Mouse (Mus musculus) kidney, adult 11 months (tissue): ENCODE results near the gene Srsf2.
"Not testable (repeated sequence)": the region's sequence is repeated elsewhere in the genome, so short reads cannot be mapped to it uniquely, and the experiment has no call there.

Experiments
- DNase-seq: peaks from one replicate; pipeline ENCODE4 v3.0.0; 2022

Gene Srsf2

DNA sequence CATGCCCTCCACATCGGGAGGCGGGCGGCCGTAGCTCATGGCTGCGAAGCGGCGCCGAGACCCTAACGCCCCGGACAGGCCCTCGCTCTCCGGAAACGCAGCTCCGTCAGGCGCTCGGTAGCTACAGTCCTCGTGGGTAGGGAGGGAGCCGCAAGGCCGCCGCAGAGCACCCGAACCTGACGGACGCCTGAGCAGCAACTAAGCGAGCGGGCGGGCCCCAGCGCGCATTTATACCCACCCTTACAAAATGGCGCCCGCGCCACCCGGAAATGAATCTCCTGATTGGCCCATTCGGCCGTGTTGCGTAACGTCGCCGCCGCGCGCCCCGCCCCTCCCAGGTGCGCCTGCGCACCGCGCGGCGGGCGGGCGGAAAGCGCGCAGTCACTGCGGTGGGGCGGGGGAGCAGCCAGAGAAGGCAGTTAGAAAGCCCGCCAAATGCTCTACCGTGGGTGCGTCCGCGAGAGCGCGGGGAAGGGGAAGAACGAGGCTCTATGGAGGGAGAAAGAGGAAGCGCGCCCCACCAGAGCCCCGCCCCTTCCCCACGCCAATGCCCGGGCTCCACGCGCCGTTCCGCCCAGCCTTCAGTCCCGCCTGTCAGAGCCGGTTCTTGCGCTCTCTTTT is at the start of gene Srsf2:
Srsf2 (minus strand) TSS at position 204 of the 621 bp plus-strand sequence.
- DNase-seq: peak; percentile 94

DNA sequence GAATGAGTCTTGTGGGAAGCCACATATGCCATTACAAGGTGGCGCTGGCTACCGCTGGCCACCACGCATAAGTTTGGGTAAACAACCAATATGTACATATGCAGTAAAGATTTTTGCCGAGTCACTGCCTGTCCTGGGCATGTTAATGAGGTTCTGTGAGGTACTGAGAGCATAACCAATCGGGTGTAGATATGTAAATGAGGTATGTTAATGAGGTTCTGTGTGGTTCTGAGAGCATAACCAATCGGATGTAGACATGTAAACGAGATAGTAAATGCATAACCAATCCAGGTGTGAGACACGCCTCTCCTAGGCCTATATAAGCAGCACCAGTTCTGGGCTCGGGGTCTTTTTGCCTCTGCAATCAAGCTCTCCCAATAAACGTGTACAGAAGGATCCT is 49.7 kb upstream of the Srsf2 start:
- DNase-seq: not testable (repeated sequence)

DNA sequence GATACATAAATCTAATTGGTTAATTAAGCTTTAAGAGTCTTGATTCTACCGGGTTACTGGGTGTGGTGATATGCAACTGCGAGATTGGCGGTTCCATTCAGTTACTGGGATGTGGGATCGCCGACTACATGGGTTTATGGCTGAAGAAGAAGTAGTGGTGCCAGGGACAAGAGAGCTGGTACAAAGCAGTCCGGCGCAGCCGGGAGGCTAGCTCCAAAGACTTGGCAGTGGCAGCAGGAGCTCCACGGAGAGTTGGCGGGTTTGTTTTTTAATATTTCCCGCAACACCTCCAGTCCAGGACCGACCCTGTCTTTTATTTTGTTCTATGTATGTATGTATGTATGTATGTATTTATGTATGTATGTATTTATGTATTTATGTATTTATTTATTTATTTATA is 46.4 kb upstream of the Srsf2 start:
- DNase-seq: no peak

DNA sequence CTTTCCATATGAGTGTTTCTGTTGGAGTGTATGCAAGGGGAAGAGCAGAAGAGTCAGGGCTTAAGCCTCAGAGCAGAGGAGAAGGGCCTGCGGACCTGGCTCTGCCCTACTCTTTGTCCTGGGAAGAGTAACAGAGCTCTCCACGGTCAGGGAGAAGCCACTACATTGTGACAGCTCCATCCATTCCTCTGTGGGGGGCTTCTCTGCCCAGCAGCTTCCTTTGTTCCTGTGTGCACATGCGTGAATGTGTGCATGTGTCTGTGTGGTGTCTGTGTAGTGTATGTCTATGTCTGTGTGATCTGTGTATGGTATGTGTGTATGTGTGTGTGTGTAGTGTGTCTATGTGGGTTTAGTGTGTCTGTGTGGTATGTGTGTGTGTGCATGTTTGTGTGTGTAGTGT is 42.5 kb upstream of the Srsf2 start:
- DNase-seq: no peak

DNA sequence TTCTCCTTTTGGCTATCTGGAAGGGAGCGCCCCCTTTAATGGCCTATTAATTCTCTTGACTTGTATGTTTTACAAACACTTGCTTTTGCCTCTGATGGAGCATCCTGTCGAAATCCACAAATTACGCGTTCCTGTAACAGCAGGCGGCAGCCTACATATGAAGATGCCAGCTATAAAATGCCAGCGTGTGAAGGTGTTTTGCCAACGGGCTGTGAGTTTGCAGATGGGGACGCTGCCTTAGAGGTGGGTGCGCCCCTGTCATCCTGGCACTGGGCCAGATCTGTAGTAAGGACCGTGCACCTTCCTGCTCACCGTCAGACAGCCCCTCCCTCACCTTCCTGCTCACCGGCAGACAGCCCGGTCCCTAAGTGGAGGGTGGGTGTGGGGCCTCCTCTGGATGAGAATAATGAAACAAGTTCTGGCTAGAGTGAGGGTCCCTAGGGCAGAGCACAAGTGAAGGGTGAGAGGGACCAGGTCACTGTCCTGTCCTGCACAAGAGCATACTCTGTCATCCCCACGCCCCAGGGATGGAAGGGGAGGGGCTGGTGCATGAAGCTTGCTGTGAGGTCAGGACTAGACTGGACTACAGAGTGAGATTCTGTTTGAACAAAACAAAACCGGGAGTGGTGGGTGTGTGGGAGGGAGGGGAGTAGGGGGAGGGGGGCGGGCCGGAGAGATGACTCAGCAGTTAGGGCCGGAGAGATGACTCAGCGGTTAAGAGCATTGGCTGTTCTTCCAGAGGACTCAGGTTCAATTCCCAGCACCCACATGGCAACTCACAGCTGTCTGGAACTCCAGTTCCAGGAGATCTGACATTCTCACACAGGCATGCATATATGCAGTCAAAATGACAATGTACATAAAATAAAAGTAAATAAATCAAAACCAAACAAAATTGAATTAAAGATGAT is 40.9 kb upstream of the Srsf2 start:
- DNase-seq: no peak

DNA sequence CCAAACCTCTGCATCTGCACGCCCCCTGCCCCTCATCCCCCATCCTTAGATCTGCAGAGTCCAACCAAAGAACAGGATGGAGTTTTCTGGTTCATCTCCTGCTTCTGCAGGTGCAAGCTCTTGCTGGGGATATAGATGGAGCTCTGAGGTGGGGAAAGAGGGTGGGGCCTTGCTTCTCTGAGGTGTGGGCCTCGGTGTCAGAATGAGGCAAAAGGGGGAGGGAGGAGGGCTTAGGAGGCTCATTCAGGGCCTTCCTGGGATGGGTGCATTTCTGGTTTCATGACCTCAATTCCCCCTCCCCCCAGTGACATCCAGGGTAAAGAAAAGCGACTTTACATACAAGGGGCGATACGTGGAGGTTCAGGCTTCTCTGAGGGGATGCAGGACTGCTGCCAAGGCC is 34.2 kb upstream of the Srsf2 start:
- no peak for DNase-seq

DNA sequence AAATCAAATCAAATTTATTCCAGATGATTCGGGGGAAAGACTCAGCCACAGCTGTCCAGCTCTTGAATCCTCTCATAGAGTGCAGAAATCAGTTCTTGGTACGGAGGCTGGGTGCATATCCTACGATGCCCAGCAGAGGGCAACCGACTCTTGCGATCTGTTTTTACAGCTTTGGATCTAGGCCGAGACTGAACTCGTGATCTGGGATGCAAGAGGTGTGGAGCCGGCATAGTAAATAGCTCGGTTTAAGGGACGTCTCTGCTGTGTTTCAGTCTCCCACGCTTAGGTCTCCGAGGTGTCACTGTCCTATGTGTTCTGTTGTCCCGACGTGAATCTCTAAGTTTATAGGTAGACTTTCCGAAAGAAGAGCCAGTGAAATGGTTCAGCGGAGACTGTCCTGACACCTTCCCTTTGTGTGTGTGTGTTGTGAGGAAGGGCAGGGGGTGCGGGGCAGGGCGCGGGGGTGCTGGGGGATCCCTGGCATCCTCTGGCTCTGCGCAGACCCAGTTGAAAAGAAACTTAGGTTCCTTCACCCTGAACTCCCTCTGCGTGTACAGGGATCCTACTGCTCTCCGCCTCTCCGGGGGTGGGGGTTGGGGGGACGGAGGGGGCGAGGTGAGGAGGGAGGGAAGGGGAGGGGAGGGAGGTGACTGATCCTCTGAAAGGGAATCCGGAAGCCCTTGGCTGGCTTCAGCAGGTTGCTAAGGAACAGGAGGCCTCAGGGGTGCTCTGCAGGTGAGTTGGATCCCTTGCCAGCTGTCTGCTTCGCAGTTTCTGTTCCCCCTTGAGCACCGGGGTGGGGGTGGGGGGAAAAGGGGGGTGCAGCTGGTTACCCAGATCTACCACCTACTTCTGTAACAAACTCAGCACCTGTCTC is 32.6 kb upstream of the Srsf2 start:
- peak; percentile 76 for DNase-seq

DNA sequence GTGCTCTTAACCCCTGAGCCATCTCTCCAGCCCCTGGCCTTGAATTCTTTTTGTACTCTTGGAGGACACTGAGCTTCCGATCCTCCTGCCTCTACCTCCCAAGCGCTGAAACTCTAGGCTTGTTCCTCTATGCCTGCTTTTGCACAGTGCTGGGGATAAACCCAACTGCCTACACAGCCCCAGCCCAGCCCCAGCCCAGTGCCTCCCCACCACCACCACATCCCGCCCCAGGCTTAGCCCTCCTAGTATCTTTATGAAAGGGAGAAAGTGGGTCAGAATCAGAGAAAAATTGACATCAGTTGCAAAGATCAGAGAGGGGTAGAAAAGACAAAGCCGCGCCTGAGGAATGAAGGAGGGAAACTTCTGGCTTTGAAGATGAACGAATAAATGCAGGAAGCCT is 31.2 kb upstream of the Srsf2 start:
- no peak for DNase-seq

DNA sequence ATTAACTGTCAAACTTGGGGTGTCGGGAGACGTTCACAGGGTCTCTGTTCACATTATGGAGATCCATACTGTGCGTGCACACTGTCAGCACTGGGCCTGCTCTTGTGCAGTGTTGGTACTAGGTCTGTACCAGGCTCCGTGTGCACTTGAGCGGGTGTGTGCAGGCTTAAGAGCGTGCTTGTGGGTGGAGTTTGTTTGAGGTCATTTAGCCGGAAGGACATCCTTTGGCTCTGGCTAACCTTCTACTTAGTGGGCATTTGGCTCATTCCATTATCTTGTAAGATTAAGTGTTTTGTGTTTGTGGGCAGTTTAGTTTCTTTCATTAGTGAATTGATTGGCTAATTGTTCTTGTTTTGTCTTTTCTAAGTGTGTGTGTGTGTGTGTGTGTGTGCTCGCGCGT is 29.6 kb upstream of the Srsf2 start:
- no peak for DNase-seq

DNA sequence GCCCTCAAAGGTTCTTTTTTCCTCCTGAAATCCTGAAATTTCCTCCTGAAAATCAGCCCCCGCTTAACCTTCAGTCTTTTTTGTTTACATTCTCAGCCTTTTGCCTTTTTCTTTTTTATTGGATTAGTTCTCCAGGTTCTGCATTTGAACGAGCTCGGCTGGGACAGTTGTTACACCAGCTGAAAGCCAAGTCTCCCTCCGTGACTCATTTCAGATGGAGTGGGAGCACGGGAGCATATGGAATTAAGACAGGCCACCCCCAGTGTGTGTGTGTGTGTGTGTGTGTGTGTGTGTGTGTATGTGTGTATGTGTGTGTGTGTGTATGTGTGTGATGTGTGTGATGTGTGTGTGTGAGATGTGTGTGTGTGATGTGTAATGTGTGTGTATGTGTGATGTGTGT is 28.5 kb upstream of the Srsf2 start:
- no peak for DNase-seq

DNA sequence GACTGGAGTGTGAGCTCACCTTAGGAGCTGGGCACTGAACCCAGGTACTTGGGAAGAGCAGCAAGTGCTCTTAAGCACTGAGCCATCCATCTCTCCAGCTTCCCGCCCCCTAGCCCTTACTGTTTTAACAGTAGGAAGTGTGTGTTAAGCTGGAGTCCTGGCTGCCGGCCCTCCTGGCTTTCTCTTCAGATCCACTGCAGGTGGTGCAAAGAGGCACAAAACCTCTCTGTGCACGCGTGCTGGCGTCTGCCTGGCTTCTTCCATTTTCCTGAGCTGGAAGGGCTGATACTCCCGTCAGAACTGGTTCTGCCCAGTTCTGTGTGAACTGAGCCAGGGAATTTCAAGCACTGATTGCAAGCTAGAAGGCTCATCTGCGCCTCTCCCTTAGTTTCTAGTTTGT is 27.9 kb upstream of the Srsf2 start:
- DNase-seq: no peak

DNA sequence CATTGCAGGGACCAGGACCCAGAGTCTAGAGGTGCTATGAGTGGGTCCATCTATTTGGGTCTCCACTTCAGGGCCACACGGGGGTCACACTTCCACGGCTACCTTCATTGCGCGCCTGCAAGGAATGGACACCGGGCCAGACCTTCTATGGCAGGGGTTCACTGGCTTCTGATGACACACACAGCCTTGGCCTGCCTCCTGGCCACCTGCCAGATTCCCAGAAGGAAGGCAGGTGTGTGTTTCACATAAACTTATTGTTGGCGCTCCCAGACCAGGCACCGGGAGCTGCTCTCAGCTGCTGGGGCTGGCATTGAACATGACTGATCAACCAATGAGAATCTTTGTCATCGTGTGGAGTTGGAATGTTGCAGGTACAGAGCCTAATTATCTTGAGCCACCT is 25.6 kb upstream of the Srsf2 start:
- DNase-seq: no peak

DNA sequence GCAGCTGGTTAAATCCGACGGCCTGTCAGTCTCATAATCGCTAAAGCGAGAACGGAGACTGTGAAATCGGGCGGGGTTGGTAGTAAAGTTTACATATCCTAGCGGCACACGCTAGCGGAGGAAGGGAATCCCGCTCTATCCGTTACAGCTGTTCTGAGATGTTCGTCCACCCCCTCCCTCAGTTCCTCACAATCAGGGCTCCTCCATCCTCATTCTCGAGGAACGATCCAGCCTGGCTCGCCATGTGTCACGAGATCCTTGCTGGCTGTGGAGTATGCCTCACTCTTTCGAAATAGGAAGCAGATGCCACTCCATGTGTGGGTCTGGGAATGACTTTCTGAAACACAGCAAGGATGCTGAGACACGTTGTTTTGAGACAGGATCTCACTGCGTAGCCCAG is 21.1 kb upstream of the Srsf2 start:
- no peak for DNase-seq

DNA sequence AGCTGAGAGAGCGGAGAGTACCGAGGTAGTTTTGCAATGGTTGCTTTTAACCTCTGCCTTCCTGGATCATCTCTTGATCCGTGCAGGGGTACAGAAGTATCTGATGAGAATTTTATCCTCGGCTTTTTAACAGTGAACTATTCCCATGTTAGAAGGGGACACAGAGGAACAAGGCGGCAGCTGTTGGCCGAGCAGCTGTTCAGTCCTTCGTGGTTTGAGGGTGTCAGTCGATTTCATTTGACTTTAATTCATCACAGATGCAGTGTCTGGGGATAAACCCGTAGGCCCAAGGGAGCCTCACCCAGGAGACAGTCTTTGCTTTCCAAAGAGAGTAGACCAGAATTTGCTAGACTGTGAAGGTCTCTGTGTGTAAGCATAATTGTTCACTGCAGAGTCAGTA is 18.6 kb upstream of the Srsf2 start:
- no peak for DNase-seq

DNA sequence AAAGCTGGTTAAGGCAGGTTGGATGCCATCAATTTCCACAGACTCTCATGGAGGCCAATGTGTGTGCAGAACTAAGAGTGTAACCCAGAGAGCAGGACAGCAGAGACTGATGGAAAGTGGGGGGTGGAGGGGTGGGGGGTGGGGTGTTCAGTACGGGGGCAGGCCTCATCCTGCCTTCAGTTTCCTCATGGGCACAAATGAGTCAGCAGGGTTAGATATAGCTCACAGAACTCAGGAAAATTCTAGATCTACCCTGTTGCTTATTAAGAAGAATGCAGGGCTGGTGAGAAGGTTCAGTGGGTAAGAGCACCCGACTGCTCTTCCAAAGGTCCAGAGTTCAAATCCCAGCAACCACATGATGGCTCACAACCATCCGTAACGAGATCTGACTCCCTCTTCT is 16.7 kb upstream of the Srsf2 start:
- DNase-seq: no peak

DNA sequence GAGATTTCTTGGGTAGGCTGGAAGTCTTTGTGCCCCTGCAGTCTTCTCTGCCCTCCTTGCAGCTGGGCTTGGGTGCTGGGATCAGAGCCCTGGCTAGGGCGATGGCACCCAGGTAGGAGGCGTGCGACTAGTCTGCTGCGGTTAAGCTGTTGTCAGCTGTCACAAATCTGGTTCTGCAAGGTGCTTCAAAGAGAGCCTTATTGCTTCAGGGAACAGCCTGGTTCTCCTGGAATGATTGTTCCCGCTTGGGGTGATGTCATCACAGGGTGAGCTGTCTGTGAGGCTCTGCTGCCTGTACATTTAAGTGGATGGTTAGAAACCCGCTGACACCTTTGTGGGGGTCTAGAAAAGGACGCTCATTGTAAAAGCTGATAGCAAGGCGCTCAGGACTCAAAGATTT is 16.3 kb upstream of the Srsf2 start:
- DNase-seq: no peak

DNA sequence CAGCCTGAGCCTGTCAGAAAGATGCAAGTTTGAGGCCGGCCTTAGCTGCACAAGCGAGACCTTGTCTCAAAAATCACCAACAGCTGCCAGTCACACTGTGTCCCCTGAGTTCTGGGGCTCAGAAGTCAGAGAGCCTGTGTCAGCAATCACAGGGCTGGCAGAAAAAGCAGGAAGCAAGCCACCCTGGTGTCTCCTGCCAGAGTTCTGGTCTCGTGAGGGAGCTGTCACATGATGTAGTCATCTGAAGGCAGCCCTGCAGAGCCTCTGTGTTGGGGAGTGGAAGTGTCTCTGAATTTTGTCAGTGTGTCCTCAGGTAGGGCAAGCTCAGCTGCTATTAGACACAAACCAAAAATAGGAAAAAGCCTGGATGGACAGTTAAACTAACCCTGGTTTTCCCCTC is 15.2 kb upstream of the Srsf2 start:
- peak; percentile 59 for DNase-seq

DNA sequence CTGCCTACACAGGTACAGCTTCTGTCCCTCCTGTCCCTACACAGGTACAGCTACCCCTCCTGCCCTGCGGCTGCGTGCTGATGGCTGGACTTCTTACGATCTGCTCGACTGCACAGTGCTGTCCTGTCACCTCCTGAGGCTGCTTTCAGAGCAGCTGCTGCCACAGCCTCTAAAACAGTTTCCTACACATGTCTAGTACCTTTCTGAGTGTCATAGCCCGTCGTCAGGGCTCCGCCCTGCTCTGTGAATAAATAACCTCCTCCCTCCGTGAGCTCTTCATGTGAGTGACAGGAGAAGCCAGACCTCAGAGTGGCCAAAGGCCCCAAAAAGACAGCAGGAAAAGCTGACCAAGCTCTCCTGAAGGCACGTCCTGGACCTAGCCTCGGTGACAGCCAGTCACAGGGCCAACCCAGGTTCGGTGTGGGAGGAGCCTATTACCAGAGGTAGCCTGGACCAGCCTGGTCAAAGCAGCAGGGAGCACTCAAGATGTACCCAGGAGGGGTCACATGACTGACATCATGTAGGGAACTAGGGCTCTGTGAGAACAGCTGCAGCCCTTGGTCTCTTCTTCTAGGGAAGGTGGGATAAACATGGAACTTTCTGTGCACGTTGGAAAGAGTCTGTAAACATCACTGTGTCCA is 13.2 kb upstream of the Srsf2 start:
- peak; percentile 62 for DNase-seq

DNA sequence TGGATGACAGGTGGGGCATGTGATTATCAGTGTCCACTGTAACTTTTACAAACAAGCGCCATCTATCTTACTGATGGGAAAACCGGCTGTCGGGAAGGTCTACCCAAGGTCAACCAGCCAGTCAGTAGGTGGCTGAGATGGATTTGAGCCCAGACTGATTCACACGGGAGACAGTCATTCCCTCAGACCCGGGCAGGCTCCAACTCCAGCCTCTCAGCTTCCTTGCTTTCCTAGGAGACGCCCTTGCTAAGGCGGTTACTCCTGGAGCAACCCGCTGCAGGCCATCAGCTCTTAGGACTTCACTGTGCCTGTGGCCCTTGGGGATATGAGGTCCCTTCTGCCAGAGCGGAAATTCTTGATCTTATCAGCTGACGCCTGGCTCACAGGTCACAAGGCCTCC is 11.6 kb upstream of the Srsf2 start:
- DNase-seq: no peak

DNA sequence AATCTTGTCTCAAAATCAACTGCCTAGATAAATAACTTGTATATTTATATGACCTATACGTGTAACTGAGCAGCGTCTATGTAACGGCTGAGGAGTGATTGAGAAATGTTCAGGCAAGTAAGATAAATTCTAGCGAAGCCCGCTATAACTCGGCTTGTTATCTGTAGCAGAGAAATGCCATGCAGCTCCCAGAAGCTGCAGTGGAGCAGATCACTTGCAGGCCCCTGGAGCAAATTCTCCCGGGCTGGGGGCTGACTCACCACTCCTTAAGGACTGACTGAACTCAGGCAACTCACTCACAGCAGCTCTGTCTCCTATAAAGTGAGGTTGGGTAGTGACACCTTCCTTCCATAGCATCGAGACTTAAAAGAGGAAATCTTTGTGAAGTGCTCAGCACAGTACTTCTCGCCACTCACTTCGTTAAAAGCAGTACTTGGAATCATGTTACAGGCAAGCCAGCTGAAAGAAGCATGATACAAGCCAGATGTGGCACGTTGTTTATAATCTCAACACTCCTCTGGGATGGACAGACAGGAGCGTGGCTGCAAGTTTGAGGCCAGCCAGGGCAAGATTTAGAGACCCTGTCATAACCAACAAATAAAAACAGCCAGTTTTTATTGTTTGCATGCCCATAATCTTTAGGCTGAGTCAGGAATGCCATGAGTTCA is 4.4 kb upstream of the Srsf2 start:
- no peak for DNase-seq

DNA sequence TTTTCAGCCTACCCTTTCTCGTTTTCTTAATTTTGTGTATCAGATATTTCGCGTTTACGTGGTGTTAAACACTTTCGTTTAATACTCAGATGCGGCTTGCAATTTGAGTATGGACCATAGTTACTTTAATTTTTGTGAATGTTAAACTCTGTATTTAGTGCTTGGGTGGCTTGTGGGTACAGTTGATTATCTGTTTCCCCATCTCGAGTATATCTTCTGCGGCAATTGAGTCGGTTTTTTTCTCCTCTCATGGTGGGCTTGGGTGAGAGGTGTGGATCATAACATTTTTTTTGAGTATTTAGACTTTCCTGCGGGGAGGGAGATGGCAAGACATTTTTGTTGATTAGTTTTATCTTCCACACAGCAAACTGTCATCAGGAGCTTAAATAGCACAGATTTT is 1.4 kb upstream of the Srsf2 start:
- DNase-seq: no peak

DNA sequence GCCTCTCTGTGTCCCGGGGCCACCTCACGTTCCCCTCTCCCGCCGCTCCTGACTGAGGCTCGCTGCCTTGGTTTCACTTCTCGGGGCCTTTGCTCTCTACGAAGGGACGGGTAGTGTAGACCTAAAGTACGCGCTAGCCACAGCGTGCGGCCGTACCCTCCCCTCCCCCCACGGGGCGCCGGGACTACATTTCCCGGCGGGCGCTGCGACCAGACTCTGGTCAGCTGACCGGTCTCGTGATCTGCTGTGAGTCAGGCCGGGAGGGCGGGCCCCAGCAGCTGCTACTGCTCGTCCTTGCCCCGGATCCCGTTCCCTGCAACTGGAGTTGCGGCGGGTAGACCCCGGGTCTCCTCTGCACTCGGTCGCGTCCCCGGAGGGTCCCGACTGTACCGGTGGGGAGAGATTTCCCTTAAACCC is 626 bp upstream of the Srsf2 start:
- DNase-seq: peak; percentile 97
